Comparison of ENCODE assay signal across 8 mouse cellular contexts in the genomic region with DNA sequence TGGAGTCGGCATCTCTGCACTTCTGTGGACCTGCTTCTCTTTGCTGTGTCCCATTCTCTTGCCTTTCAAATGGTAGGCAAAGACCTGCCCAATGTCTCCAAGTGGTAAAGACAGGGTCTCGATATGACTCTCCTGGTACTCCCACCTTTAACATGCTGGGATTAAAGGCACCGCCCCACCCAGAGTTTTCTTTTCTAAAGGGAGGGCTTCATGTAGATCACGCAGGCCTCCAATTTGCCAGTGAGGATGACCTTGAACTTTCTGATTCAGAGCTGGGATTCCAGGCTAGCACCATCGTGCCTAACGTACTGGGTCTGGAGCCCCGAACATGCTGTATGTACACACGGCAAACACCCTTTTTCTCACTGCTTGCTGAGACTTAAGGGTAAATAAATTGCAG. TPM values are rescaled to one million over a fixed set of nuclear protein-coding genes. Genes with fewer than 3 reads are reported as not detected.
DNase-seq lines count a peak whose midpoint lies in the region; ATAC-seq lines count a peak whose summit lies in the region.

No protein-coding gene starts in this region.

- H3K9me3 ChIP-seq in erythroblast, embryonic 14.5 days (ENCODE audit: control insufficient read depth, low read length) = no peaks in the 10 kb centered on the region
- H3K9me3 ChIP-seq in liver, embryonic 12.5 days (replicated peaks) = no peaks in the 10 kb centered on the region

- H3K9ac ChIP-seq in liver, embryonic 12.5 days = peak overlapping the region; percentile 83

- peak overlapping the region; percentile 92 for H3K27ac ChIP-seq in liver, embryonic 12.5 days

- no peak for ATAC-seq in liver, embryonic 12.5 days

- peak overlapping the region; percentile 75 for H3K4me3 ChIP-seq in erythroblast, embryonic 14.5 days (replicated peaks)
- peak overlapping the region; percentile 76 for H3K4me3 ChIP-seq in liver, embryonic 12.5 days

- peak; percentile 25 for DNase-seq in embryo, embryonic 9.5 days (ENCODE audit: extremely low spot score)
- DNase-seq in embryo, embryonic 10 days (ENCODE audit: low spot score) = no peak
- peak; percentile 66 for DNase-seq in 416B (ENCODE audit: low read depth)
- DNase-seq in frontal cortex, postnatal 14 days (ENCODE audit: low spot score in 2 of 2) = no peak
- DNase-seq in layer of hippocampus, adult 18-20 months (ENCODE audit: low spot score in 2 of 2) = no peak
- DNase-seq in layer of hippocampus, postnatal 14 days (ENCODE audit: low spot score in 2 of 2) = no peak

- peaks cover 4% of the 10 kb centered on the region for H3K27me3 ChIP-seq in erythroblast, embryonic 14.5 days (ENCODE audit: control insufficient read depth)
- no peaks in the 10 kb centered on the region for H3K27me3 ChIP-seq in liver, embryonic 12.5 days (replicated peaks)

- peaks cover 63% of the 10 kb centered on the region for H3K4me1 ChIP-seq in erythroblast, embryonic 14.5 days (ENCODE audit: control insufficient read depth)
- H3K4me1 ChIP-seq in liver, embryonic 12.5 days = peaks cover 64% of the 10 kb centered on the region

- WGBS in liver, embryonic 12.5 days (ENCODE audit: insufficient replicate concordance) = 1% methylated on average over 8 of the region's 8 CpGs

- peak overlapping the region; percentile 97 for H3K4me2 ChIP-seq in liver, embryonic 12.5 days

- peaks cover 4% of the 10 kb centered on the region for H3K36me3 ChIP-seq in erythroblast, embryonic 14.5 days (ENCODE audit: control insufficient read depth)
- peaks cover 6% of the 10 kb centered on the region for H3K36me3 ChIP-seq in liver, embryonic 12.5 days

RNA-seq across cellular contexts. Expression of a gene that starts 6.1 kb away (rescaled TPM):
- polyA plus RNA-seq in erythroblast, embryonic 14.5 days (2012) = 11.7 and 14.7 TPM in 2 replicates
- 409 and 423 TPM in 2 replicates for polyA plus RNA-seq in liver, embryonic 12.5 days (2016; fragmentation: Nextera tagmentation; extraction: Ambion mirVana)
- total RNA-seq in layer of hippocampus, adult 18-20 months (2021) = 100 to 1,000 TPM; 192 to 199 TPM
- 100 to 1,000 TPM; 185 to 190 TPM for total RNA-seq in layer of hippocampus, postnatal 14 days (2021)

RNA-seq across cellular contexts. Expression of a gene that starts 14.2 kb away (rescaled TPM):
- 0.09 and 0.13 TPM in 2 replicates for polyA plus RNA-seq in erythroblast, embryonic 14.5 days (2012)
- 4.6 and 5.1 TPM in 2 replicates for polyA plus RNA-seq in liver, embryonic 12.5 days (2016; fragmentation: Nextera tagmentation; extraction: Ambion mirVana)
- total RNA-seq in layer of hippocampus, adult 18-20 months (2021) = 1 to 10 TPM; 2.1 to 3.8 TPM
- total RNA-seq in layer of hippocampus, postnatal 14 days (2021) = 1 to 10 TPM; 1.2 to 2.3 TPM

RNA-seq across cellular contexts. Expression of a gene that starts 14.6 kb away (rescaled TPM):
- 0.69 and 1.6 TPM in 2 replicates for polyA plus RNA-seq in erythroblast, embryonic 14.5 days (2012)
- 13.2 and 15.4 TPM in 2 replicates for polyA plus RNA-seq in liver, embryonic 12.5 days (2016; fragmentation: Nextera tagmentation; extraction: Ambion mirVana)
- 10 to 100 TPM; 38.3 to 39.4 TPM for total RNA-seq in layer of hippocampus, adult 18-20 months (2021)
- 10 to 100 TPM; 38.0 to 38.3 TPM for total RNA-seq in layer of hippocampus, postnatal 14 days (2021)

RNA-seq across cellular contexts. Expression of a gene that starts 30.2 kb away (rescaled TPM):
- polyA plus RNA-seq in erythroblast, embryonic 14.5 days (2012) = 1.6 and 2.8 TPM in 2 replicates
- 29.7 and 31.0 TPM in 2 replicates for polyA plus RNA-seq in liver, embryonic 12.5 days (2016; fragmentation: Nextera tagmentation; extraction: Ambion mirVana)
- total RNA-seq in layer of hippocampus, adult 18-20 months (2021) = 10 to 100 TPM in 1 of 2 experiments, 1 to 10 TPM in 1; 7.9 to 10.5 TPM
- 10 to 100 TPM; 14.7 TPM for total RNA-seq in layer of hippocampus, postnatal 14 days (2021)

Comparison
In these comparisons a context has a peak if more than half of its experiments do, and no peak if none do; other contexts are left out.
1. DNase-seq: peak in embryo, embryonic 9.5 days (single experiment) and 416B (single experiment); none in embryo, embryonic 10 days (single experiment), frontal cortex, postnatal 14 days (0 of 2), layer of hippocampus, adult 18-20 months (0 of 2) and layer of hippocampus, postnatal 14 days (0 of 2).